Mouse (Mus musculus) lung, adult 2 months (tissue): ENCODE results near the gene Hps3.

Source experiments
- CTCF ChIP-seq: fragments of 200-500 bp; IDR thresholded peaks from 2 replicates; pipeline ENCODE4 v1.5.1; 2011; ENCODE audit warnings: mild to moderate bottlenecking, low read length, control low read depth; ENCODE audit not compliant: insufficient read depth
- POLR2A ChIP-seq: fragments of 200-500 bp; IDR thresholded peaks from 2 replicates; pipeline ENCODE4 v1.6.1; 2011; ENCODE audit warnings: low read depth, mild to moderate bottlenecking, control low read depth, low read length, borderline replicate concordance; ENCODE audit errors: extremely low read depth

DNA sequence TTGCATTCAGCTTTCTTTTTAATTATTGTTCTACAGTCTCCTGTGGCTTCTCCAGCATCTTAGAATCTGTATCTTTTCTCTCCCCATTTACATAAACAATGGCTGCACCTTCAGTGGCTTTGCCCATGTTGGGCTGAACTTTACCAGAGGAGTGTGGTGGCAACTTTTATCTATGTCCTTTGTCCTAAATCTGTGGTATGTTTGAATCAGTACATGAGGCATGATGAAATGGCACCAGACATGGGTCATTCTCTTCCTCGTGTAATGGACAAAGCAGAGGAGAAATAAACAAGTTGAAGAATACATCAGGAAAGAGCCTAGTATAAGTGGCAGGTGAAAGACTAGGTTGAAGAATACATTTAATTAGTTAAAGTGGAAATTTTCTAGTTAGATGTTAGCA, 76.1 kb downstream of the Hps3 start:
- no peak for TF ChIP-seq POLR2A
- TF ChIP-seq CTCF = no peak
